Mouse (Mus musculus) embryo, embryonic 10.5 days (tissue): ENCODE data around the gene Pcdh18.
A peak's percentile ranks its signal among the peaks of the same experiment; 100 is the strongest.

Experiments
- DNase-seq: peaks from one replicate; pipeline ENCODE4 v3.0.0-alpha.2; 2015; ENCODE audit warnings: low spot score

The Pcdh18 gene

DNA sequence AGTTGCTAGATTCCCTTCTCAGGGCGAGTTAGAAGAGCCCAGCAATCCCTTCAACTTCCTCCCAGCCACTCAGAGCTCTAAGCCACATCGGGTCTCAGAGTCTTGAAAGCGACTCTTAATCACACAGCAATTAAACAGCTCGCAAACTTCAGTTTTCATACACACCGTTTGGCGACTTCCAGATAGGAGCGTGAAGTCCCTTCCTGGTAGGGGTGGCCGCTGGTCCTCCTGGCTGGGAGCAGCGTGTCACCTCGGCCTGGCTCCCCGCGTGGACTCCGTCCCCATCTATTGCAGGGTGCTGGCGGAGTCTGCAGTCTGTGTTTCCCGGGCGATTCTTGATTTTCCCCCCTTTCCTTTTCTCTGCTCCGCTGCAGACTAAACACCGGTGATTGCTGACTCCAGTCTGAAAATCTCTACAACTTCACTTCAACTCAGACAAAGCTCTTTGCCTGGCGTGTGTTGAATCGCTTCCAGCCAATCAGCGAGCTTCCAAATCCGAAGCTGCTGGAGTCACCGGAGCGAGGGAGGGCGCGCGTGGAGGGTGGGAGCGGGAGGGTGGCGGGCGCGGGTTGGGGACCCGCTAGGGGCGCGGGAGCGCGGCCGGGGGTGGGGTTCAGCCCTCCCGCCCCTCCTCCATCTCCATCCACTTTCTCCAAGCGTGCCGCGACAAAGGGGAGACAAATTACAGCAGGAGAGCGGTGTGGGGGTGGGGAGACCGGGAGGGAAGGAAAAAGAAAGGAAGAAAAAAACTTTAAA, at the start of gene Pcdh18:
Gene Pcdh18 (minus strand): TSS at position 456 of the 756 bp plus-strand sequence.
- peak; percentile 94 for DNase-seq

GRCm38 (mm10) chr3:49806823-49807222, 49.7 kb upstream of the Pcdh18 start:
- no peak for DNase-seq

GRCm38 (mm10) chr3:49805511-49805910, 48.4 kb upstream of the Pcdh18 start:
- DNase-seq: no peak

GRCm38 (mm10) chr3:49788296-49788695, 31.2 kb upstream of the Pcdh18 start:
- DNase-seq: peak; percentile 29

DNA sequence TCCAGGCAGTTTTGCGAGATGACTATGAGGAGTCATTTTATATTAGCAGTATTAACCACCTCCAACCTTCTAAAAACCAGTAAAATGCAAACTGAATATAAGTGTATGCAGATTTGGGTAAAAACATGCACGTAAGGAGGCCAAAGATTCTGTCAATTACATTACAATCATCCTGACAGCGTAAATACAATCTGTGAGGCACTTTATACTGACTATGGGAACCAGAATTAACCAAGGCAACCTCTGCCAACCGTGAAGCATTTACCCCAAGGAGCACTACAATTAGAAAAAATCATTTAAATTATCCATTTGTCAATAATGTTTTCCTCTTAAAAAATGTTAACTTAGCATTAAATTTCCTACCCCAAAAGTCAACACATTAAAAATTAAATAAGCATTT, 30.6 kb upstream of the Pcdh18 start:
- no peak for DNase-seq

DNA sequence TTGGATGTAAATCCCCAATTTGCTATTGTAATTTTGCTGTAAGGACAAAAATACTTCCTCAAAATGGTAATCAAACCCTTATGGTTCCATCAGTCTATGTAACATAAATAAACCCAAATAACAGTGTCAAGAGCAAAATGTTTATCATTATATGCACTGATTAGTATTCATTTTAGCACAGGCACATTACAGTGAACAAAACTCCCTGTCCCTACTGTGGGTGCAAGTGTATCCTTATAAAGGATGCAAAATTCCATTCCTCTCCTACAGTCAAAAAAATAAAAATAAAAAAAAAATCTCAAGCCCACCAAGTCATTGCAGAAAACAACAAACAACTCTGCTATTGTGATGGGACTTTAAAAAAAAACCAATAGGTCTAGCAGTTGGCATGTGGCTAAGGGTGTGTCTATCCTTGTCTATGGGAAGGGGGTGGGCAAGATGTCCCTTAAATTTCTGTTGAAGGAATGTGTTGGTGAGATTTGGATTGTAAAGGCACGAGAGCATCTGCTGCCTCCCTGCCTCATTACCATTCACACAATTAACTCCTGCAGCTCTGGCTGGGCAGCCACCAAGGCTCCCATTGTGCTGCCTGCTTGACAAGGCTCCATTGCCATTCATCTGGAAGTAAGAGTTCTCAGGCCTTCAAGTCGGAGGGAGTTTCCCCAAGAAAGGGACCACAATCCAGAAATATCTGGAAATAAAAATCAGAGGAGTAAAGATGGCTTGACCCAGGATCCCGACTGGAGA, 12.0 kb upstream of the Pcdh18 start:
- peak; percentile 76 for DNase-seq

DNA sequence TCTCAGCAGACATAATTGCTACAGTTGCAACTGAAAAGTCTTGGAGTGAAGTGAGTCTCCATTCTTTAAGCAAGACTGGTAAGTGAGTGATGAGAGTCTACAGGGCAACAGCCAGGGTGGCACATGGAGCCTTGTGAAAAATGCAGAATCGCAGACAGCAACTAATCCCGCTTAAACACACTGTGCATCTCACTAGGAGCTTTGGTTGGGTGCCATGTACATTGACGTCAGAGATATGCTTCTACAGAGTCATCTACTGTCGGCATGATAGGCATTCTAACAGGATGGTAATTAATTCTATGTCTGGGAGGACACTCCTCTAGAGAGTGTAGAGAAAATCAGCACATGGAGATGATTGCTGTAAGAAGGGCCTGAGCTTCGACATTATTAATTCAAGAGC, 5.6 kb upstream of the Pcdh18 start:
- no peak for DNase-seq

DNA sequence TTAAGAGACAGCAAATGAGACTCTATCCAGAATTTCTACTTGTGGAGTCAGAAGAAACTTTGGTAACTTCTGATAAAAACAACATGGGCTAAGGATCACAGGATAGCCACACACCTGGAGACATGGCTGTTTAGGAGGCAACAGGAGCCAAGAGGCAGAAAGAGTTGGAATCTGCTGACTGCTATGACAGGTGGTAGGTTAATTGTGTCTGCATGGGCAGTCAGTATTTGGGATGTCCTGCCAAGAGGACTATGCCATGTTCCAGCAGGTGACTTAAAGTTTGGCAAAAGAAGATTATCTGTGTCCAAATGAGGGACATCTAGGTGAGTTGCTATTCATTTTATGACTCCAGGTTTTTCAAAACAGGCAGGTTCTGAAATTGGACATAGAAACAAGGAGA, 4.8 kb upstream of the Pcdh18 start:
- no peak for DNase-seq

DNA sequence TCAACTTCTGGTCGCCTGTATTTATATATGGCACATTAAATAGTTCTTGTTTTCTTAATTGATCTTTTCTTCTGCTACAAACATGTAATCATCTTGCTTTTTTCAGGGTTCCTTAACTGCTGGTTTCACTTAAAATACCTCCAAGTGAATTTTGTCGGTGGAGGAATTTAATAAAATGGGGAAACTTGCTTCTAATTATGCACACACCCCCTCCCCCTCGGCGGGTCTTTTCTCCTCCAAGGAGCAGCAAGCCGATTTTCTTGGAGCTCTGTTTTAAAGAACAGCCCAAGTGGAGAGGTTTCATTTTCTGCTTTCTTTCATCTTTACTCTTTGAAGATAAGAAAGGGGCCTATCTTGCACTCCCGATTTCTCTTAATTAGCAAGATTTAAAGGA, 498 bp upstream of the Pcdh18 start:
- peak; percentile 89 for DNase-seq

GRCm38 (mm10) chr3:49755986-49756845, 909 bp downstream of the Pcdh18 start:
- DNase-seq: peak; percentile 74

DNA sequence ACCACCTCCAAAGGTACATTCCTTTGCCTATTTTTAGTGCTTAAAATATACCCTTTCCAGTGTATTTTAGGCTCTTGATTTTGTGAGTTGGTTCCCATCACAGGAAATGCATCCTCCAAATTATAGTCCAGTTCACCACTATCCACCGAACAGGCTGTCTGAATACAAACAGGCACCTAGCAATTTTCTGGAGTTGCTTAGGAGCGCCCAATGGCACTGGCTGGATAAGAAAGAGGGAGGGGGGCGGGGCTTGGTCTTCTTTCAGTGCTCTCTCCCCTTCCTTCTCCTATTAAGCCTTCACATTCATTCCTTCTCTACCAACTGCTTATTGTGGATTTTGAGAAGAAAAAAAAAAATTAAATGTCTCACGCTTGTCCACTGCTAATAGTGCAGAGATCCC, 4.4 kb downstream of the Pcdh18 start:
- DNase-seq: no peak

- no peak for DNase-seq
Measured at GRCm38 (mm10) chr3:49749491-49750284, 7.4 kb downstream of the Pcdh18 start.

GRCm38 (mm10) chr3:49748054-49748453, 9.1 kb downstream of the Pcdh18 start:
- DNase-seq: no peak

- DNase-seq: no peak
Measured at GRCm38 (mm10) chr3:49739061-49739460, 18.1 kb downstream of the Pcdh18 start.

DNA sequence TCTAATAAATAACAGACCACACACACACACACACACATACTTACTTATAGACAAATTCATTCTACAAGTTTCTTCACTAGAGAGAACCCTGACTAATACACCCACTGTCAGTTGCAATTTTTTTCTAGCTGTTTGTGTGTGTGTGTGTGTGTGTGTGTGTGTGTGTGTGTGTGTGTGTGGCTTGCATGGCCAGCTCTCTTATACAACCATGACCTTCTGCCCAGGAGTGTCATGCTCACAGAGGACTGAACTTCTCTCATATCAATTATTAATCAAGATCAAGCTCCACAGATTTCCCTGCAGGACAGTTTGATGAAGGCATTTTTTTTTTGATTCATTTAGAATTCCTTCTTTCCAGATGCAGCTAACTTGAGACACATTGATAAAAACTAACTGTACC, 18.6 kb downstream of the Pcdh18 start:
- no peak for DNase-seq

DNA sequence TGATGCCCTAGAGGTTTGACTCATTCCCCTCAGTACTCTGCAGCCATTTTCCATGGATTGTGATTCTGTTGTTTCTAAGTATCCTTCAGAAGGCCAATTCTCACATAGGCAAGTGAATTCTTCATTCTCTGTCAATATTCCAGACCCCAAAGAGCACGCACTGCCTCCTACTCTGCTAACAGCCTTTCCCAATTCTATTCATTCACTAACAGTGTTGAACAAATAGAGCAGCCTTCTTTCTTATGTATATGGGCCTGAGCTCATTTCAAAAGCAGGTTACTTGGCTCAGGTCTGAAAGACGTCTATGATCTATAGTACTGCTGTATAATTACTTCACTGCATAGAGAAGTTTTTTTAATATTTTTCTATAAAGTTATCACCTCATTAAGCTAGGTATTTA, 50.6 kb downstream of the Pcdh18 start:
- no peak for DNase-seq

- peak; percentile 37 for DNase-seq
Measured at GRCm38 (mm10) chr3:49699951-49700350, 57.2 kb downstream of the Pcdh18 start.
